Mouse (Mus musculus) skeletal muscle tissue, adult 2 months (tissue): ENCODE results near the gene Supt5.
A peak's percentile ranks its signal among the peaks of the same experiment; 100 is the strongest.

Experiments
- DNase-seq: peaks from one replicate; pipeline ENCODE4 v3.0.0-alpha.2; 2012; ENCODE audit warnings: low read depth, low spot score

Gene Supt5

DNA sequence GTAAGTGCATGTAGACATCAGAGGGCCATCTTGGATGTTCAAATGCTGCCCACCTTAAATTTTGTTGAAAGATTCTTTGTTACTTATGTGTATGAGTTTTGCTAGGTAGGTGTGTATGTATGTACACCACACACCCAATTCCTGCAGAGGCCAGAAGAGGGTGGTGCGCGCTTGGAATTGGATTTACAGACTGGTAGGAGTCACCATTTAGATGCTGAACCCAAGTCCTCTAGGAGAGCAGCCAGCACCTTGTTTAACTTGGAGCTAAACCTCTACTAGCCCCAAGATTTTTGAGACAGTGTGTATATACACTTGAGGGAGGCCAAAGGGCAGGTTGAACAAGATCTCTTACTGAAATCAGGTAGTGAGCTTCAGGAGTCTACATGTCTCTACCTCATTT is 14.7 kb upstream of the Supt5 start:
- no peak for DNase-seq

DNA sequence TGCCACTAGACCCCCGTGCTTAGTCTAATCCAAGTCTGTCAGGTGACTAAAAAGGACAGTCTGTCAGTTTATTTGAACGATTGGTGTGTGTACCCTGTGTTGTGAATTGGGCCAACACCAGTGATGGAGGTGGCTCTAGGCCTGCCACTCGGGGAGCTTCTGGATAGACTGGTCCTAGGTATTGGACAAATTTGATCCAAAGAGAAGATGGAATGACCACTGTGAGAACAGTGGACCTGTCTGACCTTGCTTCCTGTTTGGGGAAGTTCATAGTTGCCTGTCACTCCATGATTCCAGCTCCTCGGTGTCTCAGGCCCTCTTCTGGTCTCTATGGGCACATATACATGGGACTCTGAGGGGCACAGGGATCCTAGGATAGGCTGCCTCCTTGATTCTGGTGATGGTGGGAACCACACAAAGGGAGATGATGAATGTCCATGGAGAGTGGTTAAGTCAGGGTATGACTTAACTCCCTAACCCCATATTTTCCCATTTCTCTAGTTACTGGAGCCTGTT is 13.2 kb upstream of the Supt5 start:
- no peak for DNase-seq

DNA sequence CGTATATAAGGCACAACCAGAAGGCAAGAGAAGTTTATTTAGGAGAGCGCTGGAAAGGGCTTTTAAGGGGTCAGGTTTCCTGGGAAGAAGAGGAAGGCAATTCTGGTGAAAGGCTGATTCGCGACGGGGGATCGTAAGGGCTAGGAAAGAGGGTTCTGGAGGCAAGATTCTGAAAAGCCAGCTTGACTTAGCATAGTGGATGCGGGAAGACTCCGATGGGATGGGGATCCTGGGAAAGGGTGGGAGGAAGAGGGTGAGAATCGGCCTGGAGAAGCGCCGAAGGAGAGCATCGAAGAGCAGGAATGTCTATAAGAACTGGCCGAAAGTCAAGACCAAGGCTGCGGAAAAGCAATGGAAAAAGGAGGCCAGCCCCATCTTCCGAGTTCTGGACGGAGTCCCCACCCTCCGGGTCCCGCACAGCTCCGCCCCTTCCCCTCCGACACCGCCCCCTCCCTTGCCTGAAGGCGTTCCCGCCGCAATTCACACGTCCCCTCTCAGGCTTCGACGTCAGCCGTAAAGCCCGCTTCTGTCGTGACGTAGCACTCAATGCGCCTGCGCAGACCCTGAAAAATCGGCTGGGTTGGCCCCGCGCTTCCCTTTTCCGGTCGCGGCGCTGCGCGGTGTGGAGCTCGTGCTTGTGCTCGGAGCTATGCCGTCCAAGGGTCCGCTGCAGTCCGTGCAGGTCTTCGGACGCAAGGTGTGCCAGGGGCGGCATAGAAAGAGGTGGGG is 11.8 kb upstream of the Supt5 start, which contains the start of gene Rps16:
Gene Rps16, plus strand, starts transcription at position 498 of the 729 bp plus-strand sequence.
- DNase-seq: peak; percentile 98

DNA sequence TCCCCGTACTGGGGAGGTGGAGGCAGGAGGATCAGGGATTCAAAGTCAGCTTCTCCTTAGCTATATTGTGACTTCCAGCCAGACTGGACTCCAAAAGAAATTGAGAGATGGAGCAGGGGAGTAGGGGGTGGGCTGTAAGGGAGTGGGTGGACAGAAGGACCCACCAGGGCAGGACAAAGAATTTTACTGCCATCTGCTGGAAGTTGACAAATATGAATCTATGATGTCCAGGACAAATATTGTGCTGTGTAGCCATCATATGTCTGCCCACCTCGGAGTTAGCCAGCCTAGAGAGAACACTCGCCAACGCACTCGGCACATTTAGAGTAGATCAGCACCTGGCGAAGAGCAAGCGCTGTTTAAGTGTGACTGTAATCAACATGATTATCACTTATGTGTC is 10.1 kb upstream of the Supt5 start:
- DNase-seq: no peak

DNA sequence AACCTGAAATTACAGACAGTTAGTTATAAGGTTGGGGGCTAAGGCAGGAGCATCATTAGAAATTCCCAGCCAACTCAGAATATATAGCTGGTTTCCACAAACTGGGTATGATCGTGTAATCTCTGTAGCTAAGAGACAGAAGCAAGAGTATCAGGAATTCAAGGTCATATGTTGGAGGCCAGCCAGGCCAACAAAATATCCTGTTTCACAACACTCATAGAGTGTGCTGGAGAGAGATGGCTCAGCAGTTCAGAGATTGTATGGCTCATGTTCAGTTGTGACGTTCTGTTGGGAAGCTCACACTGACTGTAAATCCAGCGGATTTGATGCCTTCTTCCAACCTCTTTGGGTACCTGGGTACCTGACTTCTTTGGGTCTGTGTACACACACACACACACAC is 9.2 kb upstream of the Supt5 start:
- DNase-seq: no peak

DNA sequence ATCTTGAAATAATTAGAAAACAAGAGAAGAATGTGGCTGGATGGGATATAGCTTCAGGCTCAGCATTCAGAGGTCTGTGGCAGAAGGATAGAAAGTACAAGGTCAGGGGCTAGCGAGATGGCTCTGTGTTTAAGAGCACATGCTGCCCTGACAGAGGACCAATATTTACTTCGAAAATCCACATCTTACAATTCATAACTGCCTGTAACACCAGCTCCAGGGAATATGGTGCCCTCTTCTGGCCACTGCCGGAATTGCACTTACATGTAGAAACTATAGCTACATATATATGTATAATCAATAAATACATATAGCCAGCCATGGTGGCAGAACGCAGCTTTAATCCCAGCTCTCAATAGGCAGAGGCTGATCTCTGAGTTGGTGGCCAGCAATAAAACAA is 6.1 kb upstream of the Supt5 start:
- DNase-seq: peak; percentile 46

DNA sequence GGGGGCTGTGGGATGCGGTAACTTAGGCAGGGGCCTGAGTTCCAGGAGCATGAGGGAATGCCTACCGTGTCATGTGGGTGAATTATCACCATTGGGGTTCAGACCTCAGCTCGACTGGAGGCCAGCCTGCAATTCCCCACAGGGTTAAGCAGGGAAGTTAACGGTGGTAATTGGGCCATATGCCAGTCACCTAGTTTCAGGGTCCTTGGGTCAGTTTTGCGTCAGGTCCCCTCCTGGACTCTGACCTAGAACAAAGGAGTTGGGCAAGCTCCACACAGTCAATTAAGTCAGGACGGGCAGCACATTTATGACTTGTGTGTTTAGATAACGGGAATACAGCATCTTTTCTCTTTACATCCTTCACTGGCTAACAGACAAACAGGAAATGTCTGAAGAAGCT is 2.8 kb upstream of the Supt5 start:
- no peak for DNase-seq

DNA sequence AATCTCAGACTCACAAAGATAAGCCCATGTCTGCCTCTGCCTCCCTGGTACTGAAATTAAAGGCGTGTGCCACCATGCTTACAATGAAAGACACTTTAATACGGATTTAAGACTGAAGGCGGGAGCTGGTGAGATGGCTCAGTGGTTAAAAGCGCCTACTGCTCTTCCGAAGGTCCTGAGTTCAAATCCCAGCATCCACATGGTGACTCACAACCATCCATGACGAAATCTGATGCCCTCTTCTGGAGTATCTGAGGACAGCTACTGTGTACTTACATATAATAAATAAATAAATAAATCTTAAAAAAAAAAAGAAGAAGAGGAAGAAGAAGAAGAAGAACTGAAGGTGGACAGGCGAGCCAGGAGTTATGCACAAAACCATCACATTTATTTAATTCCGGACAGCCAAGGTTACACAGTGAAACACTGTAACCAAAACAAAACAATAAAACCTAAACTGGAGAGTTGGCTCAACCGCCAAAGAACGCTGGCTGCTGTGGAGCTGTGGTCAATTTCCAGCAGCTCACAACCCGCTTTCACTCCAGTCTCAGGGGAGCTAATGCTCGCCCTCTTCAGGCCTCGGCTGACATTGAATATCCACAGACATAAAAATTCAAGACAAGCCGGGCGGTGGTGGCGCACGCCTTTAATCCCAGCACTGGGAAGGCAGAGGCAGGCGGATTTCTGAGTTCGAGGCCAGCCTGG is 819 bp upstream of the Supt5 start:
- DNase-seq: peak; percentile 76

DNA sequence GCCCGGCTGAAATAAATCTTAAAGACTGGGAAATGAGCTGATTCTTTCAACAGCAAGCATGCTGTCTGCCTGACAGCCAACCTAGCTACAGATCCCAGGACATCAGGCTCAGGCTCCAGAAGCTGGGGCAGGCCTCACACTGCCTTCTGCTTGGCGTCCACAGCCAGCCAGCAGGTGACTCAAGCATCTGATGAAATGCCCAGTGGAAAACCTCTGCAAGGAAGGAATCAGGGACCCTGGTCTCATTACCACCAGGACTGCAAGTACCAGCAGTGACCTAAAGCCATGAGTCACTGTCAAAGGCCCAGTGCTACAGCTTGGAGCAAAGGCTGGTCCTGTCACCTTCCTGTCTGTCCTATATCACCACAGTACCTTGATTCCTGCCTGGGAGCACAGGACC is 3.1 kb downstream of the Supt5 start:
- DNase-seq: no peak

DNA sequence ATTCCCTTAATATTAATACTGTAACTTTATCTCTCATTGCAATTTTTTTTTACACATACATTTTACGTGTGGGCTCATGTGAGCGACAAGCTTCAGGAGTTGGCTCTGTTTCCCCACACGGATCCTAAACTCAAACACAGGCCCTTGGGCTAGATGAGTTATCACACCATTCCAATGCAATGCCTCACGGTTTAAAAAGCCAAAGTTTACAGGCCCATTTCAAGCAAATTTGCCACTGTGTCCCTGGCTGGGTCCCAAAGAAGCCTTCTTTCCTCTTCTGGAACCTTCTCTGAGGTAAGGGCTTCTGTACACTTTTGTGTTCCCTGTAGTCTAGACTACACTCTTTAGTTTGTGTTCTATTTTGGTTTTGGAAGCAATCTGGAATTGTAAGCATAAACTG is 4.0 kb downstream of the Supt5 start:
- no peak for DNase-seq

DNA sequence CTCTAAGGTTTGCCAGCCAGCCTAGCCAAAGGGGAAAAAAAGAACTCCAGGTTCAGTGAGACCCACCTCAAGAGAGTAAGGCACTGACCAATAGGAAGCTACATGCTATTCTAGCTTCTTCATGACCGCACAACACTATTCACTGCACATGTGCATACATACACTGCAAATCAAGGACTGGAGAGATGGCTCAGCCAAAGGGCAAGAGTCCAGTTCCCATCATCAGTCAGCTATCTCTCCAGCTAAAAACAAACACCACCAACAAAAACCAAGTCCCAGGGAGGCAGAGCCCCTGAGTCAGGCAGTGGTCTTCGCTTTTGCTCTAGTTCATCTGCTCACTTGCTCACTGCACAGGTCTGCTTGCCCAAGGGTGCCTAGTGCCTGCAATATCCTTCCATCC is 10.3 kb downstream of the Supt5 start:
- no peak for DNase-seq

DNA sequence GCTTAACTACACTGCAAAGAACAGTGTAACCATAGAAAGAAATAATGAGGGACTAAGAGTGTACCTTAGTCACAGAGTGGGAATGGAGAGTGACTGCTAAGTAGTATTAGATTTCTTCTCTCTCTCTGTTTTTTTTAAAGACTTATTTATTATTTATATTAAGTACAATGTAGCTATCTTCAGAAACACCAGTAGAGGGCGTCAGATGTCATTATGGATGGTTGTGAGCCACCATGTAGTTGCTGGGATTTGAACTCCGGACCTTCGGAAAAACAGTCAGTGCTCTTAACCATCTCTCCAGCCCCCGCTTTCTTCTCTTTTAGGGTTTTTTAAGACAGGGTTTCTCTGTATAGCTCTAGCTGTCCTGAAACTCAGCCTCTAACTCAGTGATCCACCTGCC is 12.1 kb downstream of the Supt5 start:
- DNase-seq: no peak

DNA sequence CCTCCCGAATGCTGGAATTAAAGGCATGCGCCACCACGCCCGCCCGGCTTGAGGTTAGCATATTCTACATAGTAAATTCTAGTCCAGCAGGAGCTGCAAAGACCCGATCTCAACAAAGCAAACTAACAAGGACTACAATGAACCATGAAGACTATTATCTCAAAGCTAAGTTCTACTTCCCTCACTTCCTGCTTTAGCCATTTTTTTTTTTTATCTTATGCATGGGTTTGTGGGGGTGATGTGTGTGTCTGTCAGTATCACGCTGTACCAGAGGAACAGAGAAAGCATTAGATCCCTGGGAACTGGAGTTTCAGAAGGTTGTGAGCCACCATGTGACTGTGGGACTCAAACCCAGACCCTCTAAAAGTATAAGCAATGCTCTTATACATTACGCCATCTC is 13.3 kb downstream of the Supt5 start:
- DNase-seq: no peak

DNA sequence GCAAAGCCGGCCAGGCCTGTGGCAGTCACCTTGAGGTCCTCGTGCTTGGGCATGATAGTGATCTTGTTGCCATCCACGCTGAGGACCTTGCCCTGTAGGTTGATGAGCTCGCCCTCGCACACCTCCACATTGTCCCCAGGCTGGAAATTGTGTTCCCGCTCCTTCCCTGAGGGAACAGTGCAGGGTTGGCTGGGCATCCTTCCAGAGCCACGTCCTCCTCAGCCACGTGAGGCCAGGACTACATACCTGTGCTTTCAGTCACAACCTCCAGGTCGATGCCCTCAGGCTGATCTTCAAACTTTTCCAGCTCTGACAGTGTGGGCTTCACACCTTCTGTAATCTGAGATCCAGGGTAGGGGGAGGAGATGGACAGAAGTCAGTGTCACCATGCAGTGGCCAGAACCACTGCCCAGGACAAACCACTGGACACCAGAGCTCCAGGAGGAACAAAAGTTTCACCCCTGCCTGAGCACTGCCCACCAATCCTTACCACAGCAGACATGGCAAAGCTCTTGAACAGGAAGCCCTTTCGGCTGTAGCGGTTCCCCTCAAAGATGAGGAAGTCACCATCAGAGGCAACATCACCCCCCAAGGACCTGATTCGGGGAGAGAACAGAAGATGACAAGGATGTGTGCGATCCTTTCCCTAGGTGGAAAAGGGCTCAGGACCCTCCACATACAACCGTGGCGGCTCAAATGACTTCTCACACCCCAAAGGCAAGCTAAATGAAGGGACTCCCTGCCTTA is 16.4 kb downstream of the Supt5 start:
- no peak for DNase-seq

DNA sequence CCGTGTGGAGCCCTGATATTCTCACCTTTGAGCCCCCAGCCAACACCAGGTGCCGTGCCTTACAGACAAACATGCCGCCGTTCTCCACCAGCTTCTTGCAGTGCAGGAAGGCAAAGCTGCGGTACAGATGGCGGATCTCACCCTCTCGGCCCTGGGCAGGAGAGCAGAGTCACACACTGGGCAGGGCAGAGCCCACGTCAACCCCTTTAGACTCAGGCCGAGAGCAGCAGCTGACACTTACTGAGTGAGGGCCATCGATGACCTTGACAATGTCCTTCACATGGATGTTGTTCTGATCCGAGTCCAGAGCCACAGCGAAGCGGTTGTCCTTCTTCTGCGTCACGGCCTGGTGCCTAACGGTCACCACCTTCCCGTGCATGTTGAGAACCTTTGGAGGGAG is 19.8 kb downstream of the Supt5 start:
- no peak for DNase-seq

DNA sequence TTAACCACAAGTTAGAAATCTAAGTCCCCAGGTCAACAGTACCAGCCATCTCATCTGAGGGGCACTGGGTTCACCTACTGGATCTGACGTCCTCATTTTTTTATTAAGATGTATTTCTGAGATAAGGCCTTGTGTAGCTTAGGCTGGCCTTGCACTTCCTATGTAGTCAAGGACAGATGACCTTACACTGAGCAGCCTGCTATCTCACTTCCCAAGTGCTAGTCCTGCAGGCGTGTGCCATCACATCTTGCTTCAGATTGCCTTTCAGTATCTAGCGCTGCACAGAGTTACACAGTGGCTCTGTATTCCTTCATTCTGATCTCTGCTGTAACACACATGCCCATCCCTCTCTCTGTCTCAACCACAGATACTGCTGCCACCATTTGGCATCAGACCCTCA is 20.5 kb downstream of the Supt5 start:
- DNase-seq: no peak

DNA sequence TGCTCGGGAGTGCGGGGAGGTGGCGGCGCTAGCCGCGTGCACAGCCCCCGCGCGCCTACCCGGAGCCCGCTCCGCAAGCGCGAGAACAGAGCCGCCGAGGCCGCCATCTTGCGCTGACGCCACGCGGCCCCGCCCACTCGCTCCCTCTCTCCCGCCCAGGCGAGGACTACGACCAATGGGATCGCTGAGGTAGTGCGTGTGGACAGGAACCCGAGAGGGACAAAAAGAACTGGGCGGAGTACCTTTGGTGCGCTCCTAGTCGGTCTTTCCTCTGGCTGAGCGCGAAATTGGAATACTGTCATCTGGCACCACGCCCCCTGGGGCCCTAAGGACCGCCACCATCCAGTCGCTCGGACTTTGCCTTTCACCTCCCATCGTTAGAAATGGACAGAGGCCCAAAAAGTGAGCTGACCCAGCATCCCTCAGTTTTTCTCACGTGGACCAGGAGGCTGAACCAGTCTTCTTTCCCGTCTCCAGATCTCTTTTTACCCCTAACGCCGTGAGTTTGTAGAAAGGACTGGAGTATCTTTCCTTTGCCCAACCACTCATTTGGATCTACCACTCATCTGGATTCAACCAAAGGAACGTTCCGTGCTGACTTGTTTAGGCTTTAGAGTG is 26.5 kb downstream of the Supt5 start, which contains the start of gene Timm50:
Gene Timm50, minus strand, starts transcription at position 147 of the 618 bp plus-strand sequence.
- DNase-seq: peak; percentile 94

DNA sequence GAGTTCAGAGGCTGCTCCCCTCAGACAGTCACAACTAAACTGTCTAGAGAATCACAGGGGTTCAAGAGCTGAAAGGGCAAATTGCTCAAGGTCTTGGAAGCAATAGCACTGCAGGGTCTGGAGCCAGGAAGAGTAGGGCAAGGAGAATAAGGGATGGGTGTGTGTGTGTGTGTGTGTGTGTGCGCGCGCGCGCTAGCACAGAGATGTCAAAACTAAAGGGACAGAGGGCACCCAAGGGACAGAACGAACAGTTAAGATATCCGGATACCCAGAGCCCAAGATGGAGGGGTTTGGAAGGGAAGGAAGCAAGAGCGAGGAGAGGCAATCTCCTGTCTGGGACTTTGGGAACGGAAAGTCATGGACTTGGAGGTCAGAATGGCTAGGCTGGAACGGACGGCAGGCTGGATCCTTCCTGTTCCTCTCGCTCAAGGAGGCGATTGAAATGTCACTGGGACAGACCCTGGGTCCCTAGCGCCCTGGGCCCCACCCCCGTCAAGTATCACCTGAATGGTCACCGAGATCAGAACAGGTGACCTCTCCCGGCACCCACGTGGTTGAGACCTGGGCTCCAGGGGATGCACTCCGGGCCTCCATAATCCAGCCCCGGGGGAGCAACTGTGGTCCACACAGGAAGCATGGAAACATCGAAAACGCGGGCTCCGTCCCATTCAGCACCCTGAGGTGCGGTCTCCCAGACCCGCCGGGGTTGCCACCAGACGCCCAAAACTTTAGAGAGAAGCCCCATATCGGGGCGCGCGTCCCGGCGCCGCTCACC is 27.2 kb downstream of the Supt5 start:
- peak; percentile 15 for DNase-seq

DNA sequence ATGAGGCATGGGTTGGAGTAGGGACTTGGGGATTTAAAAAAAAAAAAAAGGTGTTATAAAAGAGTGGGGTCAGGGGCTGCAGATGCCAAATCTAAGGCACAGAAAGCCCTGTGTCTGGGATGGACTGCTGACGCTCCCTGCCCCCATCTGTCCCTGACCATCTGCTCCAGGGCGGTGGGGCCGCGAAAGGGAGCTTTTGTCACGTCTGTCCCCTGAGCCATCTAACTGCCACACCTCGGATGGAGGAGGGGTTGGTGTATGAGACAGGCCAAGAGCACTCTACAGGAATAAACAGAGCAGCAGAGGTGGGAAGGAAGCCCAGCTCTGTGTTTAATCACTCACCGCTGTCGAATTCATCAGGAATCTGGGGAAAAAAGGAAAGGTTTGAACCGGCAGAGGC is 28.8 kb downstream of the Supt5 start:
- DNase-seq: no peak

DNA sequence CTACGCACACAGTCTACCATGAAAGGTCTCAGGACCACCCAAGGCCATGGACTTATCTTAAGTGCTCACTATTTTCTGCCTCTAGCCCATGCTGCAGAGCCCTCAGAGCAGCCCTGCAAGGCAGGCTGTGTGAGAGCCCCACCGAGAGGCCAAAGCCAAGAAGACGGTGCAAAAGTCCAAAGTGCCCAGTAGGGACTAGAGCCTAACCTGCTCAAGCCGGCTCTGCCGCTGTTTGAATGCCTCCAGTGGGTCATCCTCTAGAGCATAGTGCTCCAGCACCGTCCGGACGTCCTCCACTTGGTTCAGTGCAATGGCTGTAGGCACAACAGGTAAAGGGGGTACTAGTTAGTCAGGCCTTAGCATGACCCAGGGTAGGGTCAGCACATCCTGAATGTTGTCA is 32.3 kb downstream of the Supt5 start:
- DNase-seq: no peak

DNA sequence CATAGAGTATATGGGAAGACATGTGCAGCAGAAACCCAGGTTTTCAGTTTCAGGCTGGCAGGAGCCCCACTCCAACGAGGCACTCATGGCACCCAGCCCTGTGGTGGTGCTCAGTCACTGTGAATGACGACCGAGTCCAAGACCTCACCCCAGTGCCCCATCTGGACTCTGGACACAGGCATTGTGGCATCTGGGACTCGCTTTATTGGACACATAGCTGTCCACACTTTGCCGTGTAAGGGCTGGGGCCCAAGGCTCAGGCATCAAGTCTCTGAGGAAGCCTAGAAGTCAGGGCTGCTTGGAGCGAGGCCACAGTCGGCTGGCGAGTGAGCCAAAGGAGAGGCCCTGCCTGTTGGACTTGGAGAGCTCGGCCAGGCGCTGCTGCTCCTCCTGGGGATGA is 32.9 kb downstream of the Supt5 start:
- DNase-seq: no peak
